Mouse (Mus musculus) embryonic facial prominence, embryonic 13.5 days (tissue): ENCODE measurements around the gene Slc4a3. TPM values are rescaled to one million over a fixed set of nuclear protein-coding genes. Genes with fewer than 3 reads are reported as not detected.

Source experiments
- ATAC-seq: fragments of 200-750 bp; cut with Nextera tagmentation; 2 replicates; pipeline ENCODE4 v1.8.0; 2017; ENCODE audit warnings: low read depth; ENCODE audit not compliant: insufficient number of reproducible peaks, insufficient read depth, low FRiP score, low TSS enrichment
- H3K27ac ChIP-seq: fragments of 300-500 bp; sonication (generic); 2 replicates; pipeline ENCODE4 v1.5.1; 2015; ENCODE audit warnings: moderate library complexity, mild to moderate bottlenecking, inconsistent platforms
- H3K27me3 ChIP-seq: fragments of 300-500 bp; sonication (generic); 2 replicates; pipeline ENCODE4 v1.6.1; 2015; ENCODE audit warnings: mild to moderate bottlenecking, inconsistent platforms
- H3K36me3 ChIP-seq: fragments of 300-500 bp; sonication (generic); 2 replicates; pipeline ENCODE4 v1.6.1; 2015; ENCODE audit warnings: mild to moderate bottlenecking, inconsistent platforms
- H3K4me1 ChIP-seq: fragments of 300-500 bp; sonication (generic); 2 replicates; pipeline ENCODE4 v1.6.1; 2015; ENCODE audit warnings: inconsistent platforms
- H3K4me2 ChIP-seq: fragments of 300-500 bp; sonication (generic); 2 replicates; pipeline ENCODE4 v1.6.1; 2015; ENCODE audit warnings: moderate library complexity, mild to moderate bottlenecking, inconsistent platforms
- H3K4me3 ChIP-seq: fragments of 300-500 bp; sonication (generic); 2 replicates; pipeline ENCODE4 v1.5.1; 2015; ENCODE audit warnings: mild to moderate bottlenecking, inconsistent platforms
- H3K9ac ChIP-seq: fragments of 300-500 bp; sonication (generic); 2 replicates; pipeline ENCODE4 v1.6.1; 2015; ENCODE audit warnings: mild to moderate bottlenecking, inconsistent platforms
- H3K9me3 ChIP-seq: fragments of 300-500 bp; sonication (generic); 2 replicates; pipeline ENCODE4 v1.6.1; 2016; ENCODE audit warnings: inconsistent platforms
- WGBS: fragments of 180-500 bp; shearing (Covaris S2); methylation state at CpG from one replicate; pipeline ENCODE4 v1.1.7; 2015; ENCODE audit warnings: mixed read lengths; 5-methylcytosine and 5-hydroxymethylcytosine counted together
- polyA plus RNA-seq: library from polyadenylated mRNA; unstranded; fragments of >200 nt; fragmentation: Nextera tagmentation; extraction: Ambion mirVana; gene quantifications from 2 replicates; pipeline ENCODE4 v1.2.1, GENCODE M21; 2015

The Slc4a3 gene
- polyA plus RNA-seq, result 27.0 and 37.1 TPM in 2 replicates

- Histone ChIP-seq H3K27ac (peak within 1 kb of the TSS; percentile 83), H3K36me3 (peaks cover 31% of the 10 kb centered on the region), H3K4me3 (peak within 1 kb of the TSS; percentile 77), H3K9me3 (peaks cover 4% of the 10 kb centered on the region; the same call in 1 of the 2 replicates), H3K27me3 (no peaks in the 10 kb centered on the region), H3K9ac (peak within 1 kb of the TSS; percentile 91), H3K4me1 (peaks cover 15% of the 10 kb centered on the region), H3K4me2 (peak within 1 kb of the TSS; percentile 70)
- WGBS, result 2% methylated on average over 58 of the region's 64 CpGs
- ATAC-seq, result peak; percentile 69
These were observed at the start of gene Slc4a3 for GRCm38 (mm10) chr1:75545965-75546956. Gene Slc4a3 (plus strand): TSS chr1:75546266.

GRCm38 (mm10) chr1:75498897-75499296 lies 47.2 kb upstream of the Slc4a3 start:
- no peaks in the 10 kb centered on the region for H3K27me3 ChIP-seq
- H3K27ac ChIP-seq, result no peak overlapping the region
- no peak overlapping the region for H3K9ac ChIP-seq
- ATAC-seq, result no peak
- no peak overlapping the region for H3K4me3 ChIP-seq
- no peaks in the 10 kb centered on the region for H3K9me3 ChIP-seq
- peaks cover 19% of the 10 kb centered on the region for H3K4me1 ChIP-seq
- peaks cover 83% of the 10 kb centered on the region for H3K36me3 ChIP-seq
- WGBS, result 88% methylated on average over 4 of the region's 4 CpGs
- H3K4me2 ChIP-seq, result no peak overlapping the region

GRCm38 (mm10) chr1:75499441-75499840 lies 46.6 kb upstream of the Slc4a3 start:
- Histone ChIP-seq H3K4me1 (peaks cover 25% of the 10 kb centered on the region), H3K9ac (no peak overlapping the region), H3K4me2 (no peak overlapping the region), H3K27me3 (no peaks in the 10 kb centered on the region), H3K4me3 (no peak overlapping the region), H3K36me3 (peaks cover 83% of the 10 kb centered on the region), H3K9me3 (no peaks in the 10 kb centered on the region), H3K27ac (no peak overlapping the region)
- 84% methylated on average over 7 of the region's 7 CpGs for WGBS
- ATAC-seq, result no peak

GRCm38 (mm10) chr1:75501905-75502304 lies 44.2 kb upstream of the Slc4a3 start:
- 95% methylated on average over 9 of the region's 9 CpGs for WGBS
- H3K9me3 ChIP-seq, result no peaks in the 10 kb centered on the region
- H3K4me2 ChIP-seq, result no peak overlapping the region
- no peak overlapping the region for H3K9ac ChIP-seq
- no peaks in the 10 kb centered on the region for H3K27me3 ChIP-seq
- ATAC-seq, result no peak
- H3K27ac ChIP-seq, result no peak overlapping the region
- H3K4me3 ChIP-seq, result no peak overlapping the region
- peaks cover 69% of the 10 kb centered on the region for H3K36me3 ChIP-seq
- H3K4me1 ChIP-seq, result peaks cover 26% of the 10 kb centered on the region

GRCm38 (mm10) chr1:75502945-75503650 lies 43.0 kb upstream of the Slc4a3 start:
- peaks cover 57% of the 10 kb centered on the region for H3K36me3 ChIP-seq
- H3K9me3 ChIP-seq, result no peaks in the 10 kb centered on the region
- H3K4me1 ChIP-seq, result peaks cover 31% of the 10 kb centered on the region
- no peaks in the 10 kb centered on the region for H3K27me3 ChIP-seq
- H3K4me2 ChIP-seq, result no peak overlapping the region
- no peak for ATAC-seq
- 0 out of 2 replicates have a peak overlapping the region, but pooled peaks have one; percentile 36 for H3K9ac ChIP-seq
- no peak overlapping the region for H3K4me3 ChIP-seq
- WGBS, result 87% methylated on average over 25 of the region's 25 CpGs
- no peak overlapping the region for H3K27ac ChIP-seq

GRCm38 (mm10) chr1:75503651-75503980 lies 42.5 kb upstream of the Slc4a3 start:
- Histone ChIP-seq H3K4me2 (peak overlapping the region; percentile 95), H3K27ac (no peak overlapping the region), H3K9ac (peak overlapping the region; percentile 36; the same call in 1 of the 2 replicates), H3K27me3 (no peaks in the 10 kb centered on the region), H3K9me3 (no peaks in the 10 kb centered on the region), H3K4me3 (no peak overlapping the region; the same call in 1 of the 2 replicates), H3K4me1 (peaks cover 31% of the 10 kb centered on the region), H3K36me3 (peaks cover 52% of the 10 kb centered on the region)
- ATAC-seq, result no peak
- 71% methylated on average over 23 of the region's 23 CpGs for WGBS

- Histone ChIP-seq H3K4me2 (peak overlapping the region; percentile 95), H3K4me1 (peaks cover 35% of the 10 kb centered on the region), H3K9me3 (no peaks in the 10 kb centered on the region), H3K4me3 (peak overlapping the region; percentile 89), H3K27me3 (no peaks in the 10 kb centered on the region), H3K9ac (peak overlapping the region; percentile 98), H3K27ac (peak overlapping the region; percentile 97; the same call in 1 of the 2 replicates), H3K36me3 (peaks cover 44% of the 10 kb centered on the region)
- WGBS, result 46% methylated on average over 9 of the region's 9 CpGs
- ATAC-seq, result no peak
These were observed 41.6 kb upstream of the Slc4a3 start for GRCm38 (mm10) chr1:75504256-75505045.

- peak; percentile 34; the same call in 1 of the 2 replicates for ATAC-seq
- under 1% methylated on average over 84 of the region's 84 CpGs for WGBS
These were observed 40.7 kb upstream of the Slc4a3 start for GRCm38 (mm10) chr1:75505159-75505955.

GRCm38 (mm10) chr1:75505956-75506831 lies 39.9 kb upstream of the Slc4a3 start, which contains the start of gene Obsl1:
Gene Obsl1 (minus strand): TSS chr1:75506452.
- under 1% methylated on average over 64 of the region's 65 CpGs for WGBS
- peak; percentile 86 for ATAC-seq

More at GRCm38 (mm10) chr1:75505159-75505955, 40.7 kb upstream of the Slc4a3 start:
- Histone ChIP-seq H3K27ac (peak overlapping the region; percentile 97), H3K4me1 (peaks cover 39% of the 10 kb centered on the region), H3K4me3 (peak overlapping the region; percentile 89), H3K36me3 (peaks cover 34% of the 10 kb centered on the region), H3K9ac (peak overlapping the region; percentile 98), H3K27me3 (no peaks in the 10 kb centered on the region), H3K4me2 (peak overlapping the region; percentile 95), H3K9me3 (no peaks in the 10 kb centered on the region)

More at GRCm38 (mm10) chr1:75505956-75506831, 39.9 kb upstream of the Slc4a3 start, which contains the start of gene Obsl1:
- H3K27ac ChIP-seq, result peak within 1 kb of the TSS; percentile 97
- peak within 1 kb of the TSS; percentile 89 for H3K4me3 ChIP-seq
- H3K4me1 ChIP-seq, result peaks cover 39% of the 10 kb centered on the region
- H3K9ac ChIP-seq, result peak within 1 kb of the TSS; percentile 98
- peaks cover 26% of the 10 kb centered on the region for H3K36me3 ChIP-seq
- H3K4me2 ChIP-seq, result peak within 1 kb of the TSS; percentile 95
- no peaks in the 10 kb centered on the region for H3K27me3 ChIP-seq
- no peaks in the 10 kb centered on the region for H3K9me3 ChIP-seq
